Mouse (Mus musculus): ENCODE data around the gene H2-K1.

- TF ChIP-seq CTCF (IDR thresholded peaks at IDR 0.05; ENCODE audit: low read depth) (no peak), EP300 (optimal IDR thresholded peaks at IDR 0.05) (no peak)
Observed at GRCm38 (mm10) chr17:34036647-34037046, 36.5 kb upstream of the H2-K1 start.
